Mouse (Mus musculus): ENCODE measurements around the gene Gm21985. TPM values are rescaled to one million over a fixed set of nuclear protein-coding genes. Genes with fewer than 3 reads are reported as not detected.
A peak's percentile ranks its signal among the peaks of the same experiment; 100 is the strongest.
"Not testable (repeated sequence)": the region's sequence is repeated elsewhere in the genome, so short reads cannot be mapped to it uniquely, and the experiment has no call there.

Gene Gm21985
- total RNA-seq, 2 experiments from 2014 or later, result 0.71 to 0.84 TPM

DNA sequence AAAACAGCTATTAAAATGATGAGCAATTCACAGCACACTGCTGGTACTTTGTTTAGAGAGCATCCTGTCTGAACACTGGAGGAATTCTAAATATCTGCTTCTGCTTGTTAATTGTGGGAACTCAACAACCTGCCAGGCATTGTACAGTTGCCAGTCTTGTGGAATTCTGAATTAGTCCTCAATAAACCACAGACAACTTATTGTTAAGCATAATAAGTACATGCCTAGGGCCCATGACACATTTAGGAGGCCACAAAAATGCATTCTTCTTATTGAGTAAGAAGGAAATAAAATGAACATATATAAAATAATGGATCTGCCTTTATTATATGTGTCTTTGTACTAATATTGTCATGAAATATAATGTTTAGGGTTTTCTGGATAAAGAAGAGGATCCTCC, 179.4 kb downstream of the Gm21985 start:
- intact Hi-C loops (cut with DNase I; ENCODE audit: low total_unique reads), result no loop called here
- no peak for DNase-seq

DNA sequence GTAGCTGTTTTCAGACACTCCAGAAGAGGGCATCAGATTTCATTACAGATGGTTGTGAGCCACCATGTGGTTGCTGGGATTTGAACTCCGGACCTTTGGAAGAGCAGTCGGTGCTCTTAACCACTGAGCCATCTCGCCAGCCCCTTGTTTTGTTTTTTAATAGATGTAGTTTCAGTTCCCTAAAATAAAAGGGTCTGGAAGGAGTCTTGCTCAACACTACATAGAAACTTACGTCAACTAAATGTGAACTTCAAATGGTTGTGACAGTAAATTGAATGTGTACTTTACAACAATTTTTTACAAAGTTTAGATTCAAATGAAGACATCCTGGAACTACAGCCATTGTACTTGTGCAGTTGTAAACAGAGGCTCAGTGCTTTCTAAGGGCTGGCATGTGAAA, 181.9 kb downstream of the Gm21985 start:
- DNase-seq; intact Hi-C loops (cut with DNase I; ENCODE audit: low total_unique reads): not testable (repeated sequence)

DNA sequence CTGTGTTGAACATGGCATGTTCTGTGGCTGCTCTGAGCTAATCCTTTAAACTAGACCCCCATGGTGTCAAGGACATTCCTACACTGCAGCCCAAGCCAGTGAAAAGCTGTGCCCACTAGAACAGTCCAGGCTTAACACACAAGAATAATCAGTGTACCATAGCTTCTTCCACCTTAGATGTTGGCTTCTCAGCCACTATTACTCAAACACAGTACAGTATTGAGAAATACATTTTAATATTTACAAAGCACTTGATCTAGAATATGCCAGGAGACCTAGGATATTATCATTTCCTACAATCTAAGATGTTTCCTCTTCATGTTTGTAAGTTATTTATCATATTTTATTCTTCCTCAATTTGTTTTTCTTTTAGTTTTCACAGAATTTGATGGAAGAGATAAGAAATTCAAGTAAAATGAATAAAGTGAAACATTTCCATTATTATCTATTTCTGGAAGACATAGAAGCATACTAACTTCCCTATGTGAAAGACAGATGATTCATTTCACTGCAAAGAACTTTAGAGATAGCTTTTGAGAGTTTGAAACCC, 182.5 kb downstream of the Gm21985 start:
- no peak for DNase-seq
- intact Hi-C loops (cut with DNase I; ENCODE audit: low total_unique reads), result loop anchor here (1.0 kb wide), 1 partner anchor 67 kb away; no protein-coding TSS in a partner anchor

DNA sequence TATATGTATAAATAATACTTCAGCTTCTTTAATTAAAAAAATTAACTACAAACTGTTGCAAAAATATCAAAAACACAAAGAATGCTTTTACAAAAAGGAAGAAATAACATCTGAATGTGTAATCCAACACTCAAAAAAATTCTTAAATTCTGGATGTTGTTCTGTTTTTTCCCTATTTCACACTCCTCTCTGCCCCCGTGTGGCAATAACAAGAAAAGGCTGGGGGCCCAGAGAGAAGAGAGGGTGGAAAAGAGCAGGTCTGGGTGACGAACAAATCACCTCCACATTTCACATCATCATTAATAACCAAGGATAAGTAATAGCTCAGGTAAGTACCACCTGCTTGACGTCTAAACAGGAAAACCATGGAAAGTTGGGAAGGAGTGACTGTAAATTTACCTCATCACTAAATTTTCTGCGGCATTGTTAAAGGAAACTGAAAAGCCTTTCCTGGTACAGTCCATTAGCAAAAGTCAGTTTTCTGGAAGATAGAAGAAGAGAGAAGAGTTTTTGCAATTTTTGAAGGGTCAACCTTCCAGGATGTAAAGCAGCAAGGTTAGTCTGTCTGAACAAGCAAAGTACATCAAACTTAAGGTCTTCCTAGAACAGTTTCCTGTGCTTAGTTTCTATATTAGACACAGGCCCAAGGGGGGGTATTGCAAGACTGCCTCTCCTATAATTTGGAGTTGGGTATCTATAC, 183.6 kb downstream of the Gm21985 start:
- intact Hi-C loops (cut with DNase I; ENCODE audit: low total_unique reads), result loop anchor here (1.0 kb wide), 1 partner anchor 68 kb away; no protein-coding TSS in a partner anchor
- peak; percentile 7 for DNase-seq

DNA sequence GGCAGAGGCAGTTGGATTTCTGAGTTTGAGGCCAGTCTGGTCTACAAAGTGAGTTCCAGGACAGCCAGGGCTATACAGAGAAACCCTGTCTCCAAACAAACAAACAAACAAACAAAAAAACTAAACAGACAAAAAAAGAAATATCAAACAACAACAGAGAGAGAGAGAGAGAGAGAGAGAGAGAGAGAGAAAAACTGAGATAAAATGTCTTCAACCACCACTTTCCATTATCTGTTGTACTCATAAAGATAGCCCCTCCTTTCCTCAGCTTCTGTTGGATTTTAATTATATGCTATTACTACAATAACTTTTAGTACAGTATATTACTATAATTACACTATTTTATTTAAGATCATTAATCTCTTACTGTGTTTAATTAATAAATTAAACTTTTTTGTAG, 186.4 kb downstream of the Gm21985 start:
- intact Hi-C loops (cut with DNase I; ENCODE audit: low total_unique reads); DNase-seq: not testable (repeated sequence)

DNA sequence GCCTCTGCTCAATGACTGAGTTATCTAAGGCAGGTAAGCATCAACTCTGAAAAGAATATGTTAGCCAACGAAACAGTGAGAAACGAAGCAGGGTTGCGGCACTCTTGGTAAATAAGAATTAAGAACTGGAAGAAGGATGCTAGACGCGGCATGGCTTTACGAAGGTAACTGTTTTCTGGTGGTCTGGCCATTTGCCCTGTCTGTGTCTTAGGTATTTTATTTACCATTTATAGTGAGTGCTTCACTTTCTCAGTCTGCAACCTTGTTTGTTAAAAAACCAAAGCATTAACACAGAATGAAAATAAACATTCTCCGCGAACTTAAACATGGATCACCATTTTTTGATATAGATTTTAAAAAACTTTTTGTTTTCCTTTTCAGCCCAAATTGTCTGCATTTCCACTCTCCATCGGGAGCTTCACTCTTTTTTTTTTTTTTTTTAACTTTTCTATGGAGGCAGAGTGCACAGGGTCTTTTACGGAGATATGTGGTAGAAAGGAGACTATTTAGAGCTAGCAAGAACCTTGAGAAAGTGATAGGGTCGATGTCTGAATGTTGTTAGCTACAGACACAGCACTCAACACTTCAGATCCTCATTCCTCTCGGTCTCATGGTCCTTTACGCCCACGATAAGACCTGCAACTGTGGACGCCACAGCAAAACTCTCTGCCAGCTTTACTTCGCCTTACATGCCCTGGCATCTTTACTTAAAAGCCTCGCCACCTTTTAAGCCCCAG, 188.2 kb downstream of the Gm21985 start:
- intact Hi-C loops (cut with DNase I; ENCODE audit: low total_unique reads), result no loop called here
- no peak for DNase-seq

DNA sequence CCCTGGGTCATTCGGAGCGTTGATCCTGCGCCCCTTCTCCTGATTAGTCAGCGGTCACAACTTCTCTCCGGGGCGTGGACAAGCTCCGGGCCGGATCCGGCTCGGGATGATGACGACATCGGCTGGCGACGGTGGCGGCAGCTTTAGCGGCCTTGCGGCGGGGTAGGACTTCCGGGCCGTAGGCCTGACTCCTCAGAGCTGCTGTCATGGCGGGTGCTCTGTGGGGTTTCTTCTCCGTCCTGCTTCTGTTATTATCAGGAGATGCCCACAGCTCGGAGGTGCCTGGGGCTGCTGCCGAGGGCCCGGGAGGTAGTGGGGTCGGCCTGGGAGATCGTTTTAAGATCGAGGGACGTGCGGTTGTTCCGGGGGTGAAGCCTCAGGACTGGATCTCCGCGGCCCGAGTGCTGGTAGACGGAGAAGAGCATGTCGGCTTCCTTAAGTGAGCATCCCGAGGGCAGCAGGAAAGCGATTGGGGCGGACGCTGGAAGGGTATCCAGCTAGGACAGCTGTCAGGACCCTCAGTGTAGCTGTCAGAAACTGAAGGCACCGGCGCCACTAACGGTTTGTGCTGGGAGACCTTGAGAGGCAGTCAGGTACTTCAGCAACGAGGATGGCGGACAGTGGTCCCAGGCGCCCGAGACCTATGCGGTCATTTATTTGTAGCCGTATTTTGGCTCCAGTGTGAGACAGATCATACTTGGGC, 188.9 kb downstream of the Gm21985 start, which contains the start of gene Emc7:
Gene Emc7, plus strand, starts transcription at position 136 of the 703 bp plus-strand sequence.
- intact Hi-C loops (cut with DNase I; ENCODE audit: low total_unique reads), result no loop called here
- DNase-seq, result peak; percentile 99

Other genes with a start within 250 kb of the Gm21985 start
- not detected for gene Olfr1311, start 241.9 kb upstream of the Gm21985 start, total RNA-seq (2021)
- gene Olfr1312, start 216.1 kb upstream of the Gm21985 start, total RNA-seq (2021), result not detected
- not detected for gene Olfr1313, start 188.5 kb upstream of the Gm21985 start, total RNA-seq (2021)
- gene Olfr1314, start 169.5 kb upstream of the Gm21985 start, total RNA-seq (2021), result not detected
- not detected for gene Olfr1315-ps1, start 150.9 kb upstream of the Gm21985 start, total RNA-seq (2021)
- not detected for gene Olfr1316, start 131.3 kb upstream of the Gm21985 start, total RNA-seq (2021)
- gene Olfr1317, start 126.0 kb upstream of the Gm21985 start, total RNA-seq (2021), result not detected
- gene Olfr1318, start 112.1 kb upstream of the Gm21985 start, total RNA-seq (2021), result not detected
- gene Lpcat4, start 26.8 kb upstream of the Gm21985 start, total RNA-seq (2021), result 1 to 10 TPM; 1.7 to 2.2 TPM
- not detected for gene Nutm1, start 7.0 kb upstream of the Gm21985 start, total RNA-seq (2021)
- gene Nop10, start 4.4 kb upstream of the Gm21985 start, total RNA-seq (2021), result 10 to 100 TPM; 57.7 to 59.7 TPM
- gene Slc12a6, start 489 bp upstream of the Gm21985 start, total RNA-seq (2021), result 10 to 100 TPM; 20.4 to 25.2 TPM
- 10 to 100 TPM; 67.2 to 71.2 TPM for gene Emc4, start 101.7 kb downstream of the Gm21985 start, total RNA-seq (2021)
- gene Katnbl1, start 112.9 kb downstream of the Gm21985 start, total RNA-seq (2021), result 1 to 10 TPM; 4.3 to 5.1 TPM
- gene Emc7, start 188.7 kb downstream of the Gm21985 start, total RNA-seq (2021), result 10 to 100 TPM; 12.3 to 12.8 TPM
- not detected for gene Chrm5, start 214.5 kb downstream of the Gm21985 start, total RNA-seq (2021)
- gene Aven, start 226.7 kb downstream of the Gm21985 start, total RNA-seq (2021), result 10 to 100 TPM; 15.8 to 23.6 TPM